Mouse (Mus musculus): ENCODE results near the gene Susd2.

DNA sequence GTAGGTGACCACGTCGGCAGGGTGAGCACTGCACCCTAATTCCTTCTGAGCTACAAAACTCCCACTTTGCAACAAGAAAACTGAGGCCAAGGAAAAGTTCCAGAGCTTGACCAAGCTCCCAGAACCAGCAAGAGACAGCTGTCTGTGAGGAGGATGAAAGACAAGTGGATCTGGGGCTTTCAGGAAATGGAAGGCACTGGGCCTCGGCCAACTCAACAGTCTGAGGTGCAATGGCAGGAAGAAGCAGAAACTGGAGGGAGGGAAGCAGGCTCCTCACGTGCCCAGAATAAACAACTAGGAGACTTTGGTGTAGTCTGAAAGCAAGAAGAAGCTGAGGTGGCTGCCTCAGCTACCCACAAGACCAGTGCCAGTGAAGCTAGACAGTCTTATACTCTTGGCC is 42.9 kb upstream of the Susd2 start:
- TF ChIP-seq CTCF (IDR thresholded peaks at IDR 0.05; ENCODE audit: insufficient read depth, low read length) (no peak), POLR2A (IDR thresholded peaks at IDR 0.05; ENCODE audit: borderline replicate concordance, extremely low read depth, low read depth, low read length) (no peak)
